Mouse (Mus musculus) embryonic fibroblast, embryonic 13.5 days (primary cell): ENCODE results near the gene Gtf2ird1.

Experiments
- CTCF ChIP-seq: IDR thresholded peaks from 2 replicates; pipeline ENCODE4 v1.5.1; 2011; ENCODE audit warnings: mild to moderate bottlenecking, control low read depth, low read length, moderate library complexity, borderline replicate concordance; ENCODE audit not compliant: insufficient read depth
- POLR2A ChIP-seq: IDR thresholded peaks from 2 replicates; pipeline ENCODE4 v1.6.1; 2011; ENCODE audit warnings: low read depth, mild to moderate bottlenecking, control low read depth, low read length, moderate library complexity

DNA sequence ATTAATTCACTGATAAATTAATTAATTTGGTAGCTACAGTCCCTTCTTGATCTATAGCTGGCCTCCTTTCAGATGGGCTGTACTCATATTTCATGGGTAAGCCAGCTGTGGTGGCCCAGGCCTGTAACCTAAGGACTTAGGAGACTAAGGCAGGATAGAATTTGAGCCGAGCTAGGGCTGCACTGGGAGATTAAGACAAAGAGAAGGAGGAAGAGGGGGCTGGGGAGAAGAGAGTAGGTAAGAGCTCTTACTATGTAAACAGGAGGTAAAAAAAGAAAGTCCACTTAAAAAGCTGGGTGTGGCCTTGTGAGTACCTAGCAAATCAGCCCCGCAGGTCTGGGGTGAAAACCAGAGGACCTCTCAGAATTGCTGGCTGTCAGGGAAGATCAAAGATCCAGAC, 132.6 kb downstream of the Gtf2ird1 start:
- TF ChIP-seq POLR2A (no peak), CTCF (no peak)
